Mouse (Mus musculus) neutrophil, adult 5-6 weeks (primary cell): ENCODE results near the gene Slc25a15. TPM values are rescaled to one million over a fixed set of nuclear protein-coding genes. Genes with fewer than 3 reads are reported as not detected.
A peak's percentile ranks its signal among the peaks of the same experiment; 100 is the strongest.

Experiments used
- ATAC-seq: fragments of 151-379, 151-347 bp; 2 replicates; pipeline ENCODE4 v1.8.0; 2017; ENCODE audit warnings: mild to moderate bottlenecking, moderate TSS enrichment; ENCODE audit not compliant: insufficient number of reproducible peaks, poor library complexity, low FRiP score, severe bottlenecking; ENCODE audit errors: extremely low read depth
- total RNA-seq: library from RNA; stranded (forward); fragments of 200-1000 nt; gene quantifications from 2 replicates; pipeline ENCODE4 v1.2.3, GENCODE M21; 2017

Gene Slc25a15
- total RNA-seq, 1 experiment from 2014 or later = 5.8 TPM

- 0 out of 2 replicates have a peak, but pooled peaks have one; percentile 36 for ATAC-seq
These were observed 39.0 kb downstream of the Slc25a15 start for GRCm38 (mm10) chr8:22359359-22359758.

GRCm38 (mm10) chr8:22335426-22335825 is 63.0 kb downstream of the Slc25a15 start:
- no peak for ATAC-seq

Other genes with a start within 250 kb of the Slc25a15 start
- 5.9 and 9.5 TPM in 2 replicates for gene Nek3, start 232.2 kb downstream of the Slc25a15 start, total RNA-seq
- 0.81 and 0.98 TPM in 2 replicates for gene Ckap2, start 212.8 kb downstream of the Slc25a15 start, total RNA-seq
- gene Vps36, start 205.8 kb downstream of the Slc25a15 start, total RNA-seq = 42.8 and 44.5 TPM in 2 replicates
- gene Thsd1, start 171.3 kb downstream of the Slc25a15 start, total RNA-seq = 0.70 and 1.2 TPM in 2 replicates
- not detected in 2 replicates for gene Tpte, start 115.2 kb downstream of the Slc25a15 start, total RNA-seq
- 10.6 and 15.5 TPM in 2 replicates for gene Mrps31, start 12.8 kb upstream of the Slc25a15 start, total RNA-seq